Mouse (Mus musculus): Measurements from ENCODE around the gene Mogs.

Mogs gene

GRCm38 (mm10) chr6:83115011-83115671, at the start of gene Mogs:
TSS of gene Mogs (plus strand) at chr6:83115496.
- under 1% methylated on average over 58 of the region's 58 CpGs for WGBS

GRCm38 (mm10) chr6:83065995-83066394, 49.3 kb upstream of the Mogs start:
- WGBS: 38% methylated on average over 8 of the region's 8 CpGs

GRCm38 (mm10) chr6:83066441-83066840, 48.9 kb upstream of the Mogs start:
- WGBS: 26% methylated on average over 6 of the region's 6 CpGs

DNA sequence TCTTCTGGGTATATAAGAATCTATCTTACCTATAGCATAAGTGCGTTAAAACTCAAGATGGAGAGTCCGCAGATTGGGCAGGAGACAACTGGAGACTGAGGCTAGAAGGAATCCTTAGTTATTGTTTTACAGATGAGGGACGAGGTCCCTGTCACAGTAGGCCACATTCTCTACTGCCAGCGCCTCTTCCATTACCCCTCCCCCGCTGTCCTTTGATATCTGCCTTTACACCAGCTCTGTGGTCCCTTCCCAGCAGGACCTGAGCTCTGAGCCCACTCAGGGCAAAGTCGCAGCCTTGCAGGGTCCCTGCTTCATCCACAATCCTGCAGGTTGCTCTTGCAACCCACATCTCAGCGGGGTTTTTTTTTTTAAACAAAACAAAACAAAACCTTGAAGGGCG, 47.1 kb upstream of the Mogs start:
- 32% methylated on average over 8 of the region's 8 CpGs for WGBS

- 2% methylated on average over 81 of the region's 81 CpGs for WGBS
Observed at GRCm38 (mm10) chr6:83068706-83069487, 46.4 kb upstream of the Mogs start.

GRCm38 (mm10) chr6:83069488-83070246, 45.6 kb upstream of the Mogs start:
- WGBS: 2% methylated on average over 69 of the region's 69 CpGs

DNA sequence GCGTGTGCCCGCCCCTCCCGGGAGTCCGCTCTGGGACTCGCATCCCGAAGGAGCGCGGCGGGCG, 45.2 kb upstream of the Mogs start, which contains the start of gene Tlx2:
Tlx2 (minus strand) TSS at position 47 of the 64 bp plus-strand sequence.
- WGBS: 4% methylated on average over 10 of the region's 10 CpGs

GRCm38 (mm10) chr6:83070311-83071219, 44.7 kb upstream of the Mogs start:
- WGBS: 3% methylated on average over 58 of the region's 58 CpGs

DNA sequence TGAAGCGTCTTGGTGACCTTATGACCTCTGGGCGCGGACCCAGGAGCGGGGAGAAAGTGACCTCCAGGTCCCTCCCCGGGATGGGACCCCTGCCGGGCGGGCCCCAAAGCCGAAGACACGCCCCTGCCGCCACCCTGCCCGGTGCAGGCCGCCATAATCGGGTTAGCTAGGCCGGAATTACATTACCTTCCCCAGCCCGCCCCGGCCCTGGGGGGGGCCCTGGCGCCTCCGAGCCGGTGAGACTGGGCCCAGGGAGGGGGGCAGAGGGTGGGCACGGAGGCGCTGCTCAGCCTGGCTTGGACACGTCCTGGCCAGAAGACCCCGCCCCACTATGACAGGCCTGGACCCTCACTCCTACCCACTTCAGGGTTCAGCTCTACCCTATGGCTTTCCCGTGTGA, 44.1 kb upstream of the Mogs start:
- 2% methylated on average over 24 of the region's 24 CpGs for WGBS

- WGBS: 18% methylated on average over 2 of the region's 2 CpGs
Observed at GRCm38 (mm10) chr6:83074979-83075378, 40.3 kb upstream of the Mogs start.

GRCm38 (mm10) chr6:83077630-83078323, 37.5 kb upstream of the Mogs start, which contains the start of gene Pcgf1:
TSS of gene Pcgf1 (plus strand) at chr6:83077869.
- WGBS: under 1% methylated on average over 54 of the region's 54 CpGs

DNA sequence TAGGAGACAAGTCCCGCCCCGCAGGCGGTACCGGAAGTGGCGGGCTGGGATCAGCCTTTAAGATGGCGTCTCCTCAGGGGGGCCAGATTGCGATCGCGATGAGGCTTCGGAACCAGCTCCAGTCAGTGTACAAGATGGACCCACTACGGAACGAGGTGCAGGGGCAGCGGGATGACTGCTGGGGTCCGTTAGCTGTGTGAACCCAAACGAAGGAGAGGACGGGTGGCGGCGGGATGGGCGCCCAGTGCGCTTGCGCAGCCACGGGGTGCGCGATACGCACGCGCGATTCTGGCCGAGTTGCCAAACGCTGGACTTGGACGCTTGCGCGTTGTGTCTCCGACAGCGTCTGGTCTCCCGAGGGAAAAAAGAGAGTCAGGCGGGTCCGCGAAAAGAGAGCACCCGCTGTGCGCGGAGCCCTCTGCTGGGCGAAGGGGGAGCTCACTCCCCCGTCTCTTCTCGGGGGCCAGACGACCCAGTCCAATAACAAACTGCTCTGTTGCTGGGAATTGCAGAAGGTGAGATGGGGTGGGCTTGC, 36.9 kb upstream of the Mogs start:
- WGBS: under 1% methylated on average over 46 of the region's 46 CpGs

DNA sequence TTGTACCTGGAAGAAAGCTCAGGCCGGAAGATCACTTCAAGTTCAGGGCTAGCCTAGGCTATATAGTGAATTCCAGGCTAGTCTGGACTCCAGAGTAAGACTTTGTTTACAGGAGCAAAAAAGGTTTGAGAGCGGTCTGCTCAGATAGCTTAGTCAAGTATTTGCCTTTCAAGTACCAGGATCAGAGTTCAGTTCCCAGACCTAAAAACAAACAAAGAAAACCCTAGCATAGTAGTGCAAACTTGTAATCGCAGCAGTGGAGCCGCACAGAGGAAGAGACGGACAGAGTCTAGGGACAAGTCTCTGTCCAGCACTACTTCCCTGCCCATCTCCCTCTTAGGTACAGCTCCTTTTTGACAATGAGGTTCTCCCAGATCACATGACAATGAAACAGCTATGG, 35.1 kb upstream of the Mogs start:
- 97% methylated on average over 5 of the region's 5 CpGs for WGBS

DNA sequence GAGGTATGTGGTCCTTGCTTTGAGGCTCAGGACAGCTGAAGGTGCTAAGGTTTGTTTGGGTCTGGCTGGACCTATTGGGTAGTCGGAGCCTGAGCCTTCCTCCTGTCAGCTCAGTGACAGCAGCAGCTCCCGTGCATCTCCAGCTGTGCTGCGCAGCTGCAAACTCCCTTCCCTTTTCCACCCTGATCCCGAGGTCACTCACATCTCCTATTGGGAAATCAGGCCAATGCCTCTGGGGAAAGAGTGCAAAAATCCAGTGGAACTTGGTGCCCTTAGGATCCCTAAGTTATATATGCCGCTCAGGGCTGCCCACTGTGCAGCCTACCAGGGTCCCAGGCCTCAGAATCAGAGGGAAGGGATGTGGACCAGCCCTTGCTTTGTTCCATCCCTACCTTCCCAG, 31.8 kb upstream of the Mogs start:
- WGBS: 21% methylated on average over 5 of the region's 5 CpGs

DNA sequence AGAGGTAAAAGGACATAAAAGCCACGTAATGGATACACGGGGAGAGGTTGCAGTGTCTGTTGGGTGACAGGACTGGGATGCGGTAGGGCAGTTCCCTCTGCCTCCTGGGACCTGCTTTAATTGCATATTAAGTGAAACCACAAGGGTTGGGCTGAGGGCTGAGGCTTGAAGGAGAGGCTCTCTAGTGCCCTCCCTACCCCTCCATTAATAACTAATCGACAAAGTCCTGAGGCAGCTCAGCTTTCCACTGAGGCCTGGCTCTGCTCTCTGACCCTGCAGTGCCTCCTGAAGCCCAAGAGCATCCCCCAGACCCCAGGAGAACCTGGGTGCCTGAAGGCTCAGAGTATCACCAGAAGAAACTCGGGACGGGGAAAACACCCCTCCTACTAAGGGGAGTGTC, 30.8 kb upstream of the Mogs start:
- WGBS: 19% methylated on average over 6 of the region's 6 CpGs

GRCm38 (mm10) chr6:83086121-83087035, 28.9 kb upstream of the Mogs start, which contains the start of gene Lbx2:
TSS of gene Lbx2 (plus strand) at chr6:83086367.
- WGBS: 7% methylated on average over 42 of the region's 42 CpGs

GRCm38 (mm10) chr6:83087205-83087925, 27.9 kb upstream of the Mogs start:
- WGBS: 5% methylated on average over 47 of the region's 47 CpGs

- 15% methylated on average over 9 of the region's 9 CpGs for WGBS
Observed at GRCm38 (mm10) chr6:83087926-83088260, 27.4 kb upstream of the Mogs start.

DNA sequence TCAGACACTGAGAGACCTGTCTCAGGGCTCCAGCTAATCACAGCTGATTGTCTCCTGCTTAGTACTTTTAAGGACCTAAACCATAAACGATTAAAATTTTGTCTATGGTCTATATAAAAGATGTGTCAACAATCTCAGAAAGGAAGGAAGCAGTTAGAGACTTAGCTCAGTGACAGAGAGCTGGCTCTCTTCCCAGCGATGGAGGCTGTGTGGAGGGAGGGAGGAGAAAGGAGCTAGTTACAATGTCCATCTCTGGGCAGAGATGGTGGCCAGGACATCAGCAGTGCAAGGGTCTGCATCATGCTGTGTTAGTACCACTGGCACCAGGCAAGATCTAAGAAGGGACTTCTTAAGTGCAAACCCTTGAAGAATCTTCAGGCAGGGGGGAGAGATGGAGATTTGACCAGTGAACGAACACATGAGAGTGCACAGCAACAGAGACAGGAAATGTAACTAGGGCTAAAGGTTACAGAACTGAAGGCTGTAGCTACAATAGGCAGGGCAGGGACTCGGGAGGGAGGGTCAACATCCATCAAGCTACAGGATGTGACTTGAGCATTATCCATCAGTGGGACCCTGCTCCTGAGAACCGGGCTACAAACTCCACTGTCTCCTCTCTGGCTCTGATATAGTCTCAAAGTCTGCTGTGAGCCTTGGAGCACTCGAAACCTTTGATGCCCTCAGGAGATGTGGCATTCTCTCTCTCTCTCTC, 22.7 kb upstream of the Mogs start:
- WGBS: 42% methylated on average over 6 of the region's 6 CpGs

Measured in cerebral cortex, adult 2 months (tissue).